Mouse (Mus musculus) CD4-positive, CD25-positive, alpha-beta regulatory T cell, adult 9 weeks (primary cell): Measurements from ENCODE around the gene Setd5. TPM values are rescaled to one million over a fixed set of nuclear protein-coding genes. Genes with fewer than 3 reads are reported as not detected.

Experiments
- polyA plus RNA-seq: library from polyadenylated mRNA; unstranded; fragments of 100-300 nt; shearing (Covaris generic); gene quantifications from one replicate; pipeline ENCODE4 v1.2.1, GENCODE M21; 2017

Gene Setd5
- polyA plus RNA-seq: 50.6 TPM

DNA sequence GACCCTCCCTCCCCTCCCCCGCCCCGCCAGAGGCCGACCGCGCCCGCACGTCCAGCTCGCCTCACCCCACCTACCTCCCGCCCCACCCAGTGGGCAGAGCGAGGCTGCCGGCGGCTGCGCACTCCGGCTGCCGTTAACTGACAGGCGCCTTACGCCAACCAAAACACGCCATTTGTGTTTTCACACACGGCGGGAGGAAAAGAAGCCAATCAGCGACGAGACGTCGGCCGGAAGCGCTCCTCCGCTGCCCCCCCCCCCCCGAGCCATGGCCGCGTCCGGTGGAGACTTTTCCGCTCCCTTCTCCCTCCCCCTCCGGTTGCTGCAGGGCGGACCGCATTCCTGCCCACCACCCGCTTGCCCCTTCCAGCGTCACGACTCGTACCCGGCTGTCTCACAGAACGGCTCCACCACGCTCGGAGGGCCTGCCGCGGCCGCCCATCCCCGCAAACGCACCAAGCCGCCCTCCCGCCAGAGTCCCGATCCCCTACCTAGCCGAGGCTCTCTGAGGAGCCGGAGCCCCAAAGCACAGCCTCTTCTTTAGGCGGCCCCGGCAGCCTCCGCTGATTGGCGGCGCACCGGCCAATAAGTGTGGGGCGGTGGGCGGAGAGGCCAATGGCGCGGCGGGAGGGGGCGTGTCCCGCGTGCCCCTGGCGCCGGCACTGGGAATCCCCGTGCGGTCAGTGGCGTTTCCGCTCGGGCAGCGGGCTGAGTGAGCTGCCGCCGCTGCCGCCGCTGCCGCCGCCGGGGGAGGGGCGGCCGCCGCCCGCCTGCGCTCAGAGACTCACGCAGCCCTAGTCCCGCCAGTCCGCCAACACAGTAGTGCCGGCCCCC is at the start of gene Setd5:
Gene Setd5 (plus strand): TSS at position 680 of the 831 bp plus-strand sequence.

DNA sequence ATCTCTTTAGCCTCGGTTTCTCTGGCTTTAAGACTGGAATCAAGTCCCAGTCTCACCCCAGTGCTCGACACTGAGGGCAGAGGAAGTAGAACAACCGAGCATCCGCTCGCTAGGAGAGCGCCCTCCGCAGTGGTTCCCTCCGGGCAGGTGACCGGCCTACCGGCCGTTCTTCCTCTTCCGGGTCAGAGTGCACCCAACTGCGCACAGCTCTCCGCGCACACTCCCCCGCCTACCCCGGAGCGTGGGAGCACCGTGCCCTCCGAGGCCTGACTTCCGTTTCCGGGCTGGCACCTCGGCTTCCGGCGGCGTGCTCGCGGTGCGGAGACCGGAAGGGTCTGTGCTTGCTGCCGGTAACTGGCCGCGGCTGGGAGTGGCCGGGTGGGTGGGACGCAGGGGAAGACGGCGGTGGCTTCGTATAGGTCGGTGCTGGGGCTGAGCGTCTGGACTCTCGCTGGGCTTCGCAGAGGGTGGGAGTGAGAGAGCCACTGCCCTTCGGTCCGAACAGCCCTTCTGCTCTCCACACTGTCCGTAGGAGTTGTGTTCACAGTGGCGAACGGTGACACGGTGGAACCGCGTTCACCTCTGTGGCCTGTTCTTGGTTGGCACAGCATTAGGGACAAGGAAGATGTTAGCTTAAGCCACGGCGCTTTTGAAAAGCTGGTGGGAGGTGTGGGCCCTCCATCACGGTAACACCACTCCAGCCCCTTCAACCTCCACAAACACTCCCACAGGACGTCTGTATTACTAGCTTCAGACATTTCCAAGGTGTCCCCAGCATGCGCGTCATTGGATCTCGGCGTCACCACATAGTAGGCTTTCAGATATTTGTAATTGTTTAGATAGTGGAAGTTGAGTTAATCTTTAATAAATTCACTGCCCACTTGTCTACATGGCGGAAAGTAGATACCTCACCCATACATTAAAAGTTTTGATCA is 30.9 kb upstream of the Setd5 start, which contains the start of gene Thumpd3:
Gene Thumpd3 (plus strand): TSS at position 185 of the 935 bp plus-strand sequence.

DNA sequence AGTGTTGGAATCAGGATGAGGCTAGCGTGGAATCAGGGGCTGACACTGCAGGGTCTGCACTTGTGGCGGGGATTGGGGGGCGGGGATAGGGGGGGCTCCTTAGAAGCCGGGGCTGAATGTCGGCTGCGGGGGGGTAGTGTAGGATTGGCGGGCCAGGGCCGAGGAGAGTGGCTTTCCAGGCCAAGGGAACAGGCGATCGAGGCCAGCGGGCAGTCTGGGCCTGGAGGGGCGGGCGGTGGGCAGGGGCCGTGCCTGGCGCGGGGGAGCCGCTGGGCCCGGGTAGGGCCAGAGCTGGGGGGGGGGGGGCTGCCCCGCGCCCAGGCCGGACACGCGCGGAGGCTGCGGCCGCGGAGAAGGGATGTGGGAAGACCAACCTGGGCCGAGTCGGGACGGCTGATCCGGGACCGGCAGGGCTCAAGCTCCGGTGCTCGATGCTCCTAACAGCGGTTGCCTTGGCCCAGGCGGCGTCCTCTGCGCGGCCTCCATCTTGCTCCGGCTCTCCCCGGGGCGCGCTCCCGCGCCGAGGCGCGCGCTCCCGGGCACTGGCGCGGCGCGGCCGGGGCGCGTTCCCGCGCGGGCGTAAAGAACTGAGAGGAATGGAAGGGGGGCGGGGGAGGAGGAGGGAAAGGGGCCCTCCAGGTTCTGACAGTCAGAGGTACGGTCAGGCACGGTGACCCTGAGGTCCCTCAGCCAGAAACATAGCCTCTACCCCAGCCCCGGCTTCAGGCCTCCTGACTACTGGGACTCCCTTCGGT is 117.9 kb downstream of the Setd5 start, which contains the start of gene Lhfpl4:
Gene Lhfpl4 (minus strand): TSS at position 544 of the 755 bp plus-strand sequence.

Other genes with a start within 250 kb of the Setd5 start
- 1.2 TPM for gene Srgap3, start 130.1 kb upstream of the Setd5 start, polyA plus RNA-seq
- 99.5 TPM for gene Thumpd3, start 31.1 kb upstream of the Setd5 start, polyA plus RNA-seq
- gene Lhfpl4, start 118.0 kb downstream of the Setd5 start, polyA plus RNA-seq: 0.21 TPM
- 19.5 TPM for gene Mtmr14, start 160.5 kb downstream of the Setd5 start, polyA plus RNA-seq
- not detected for gene Cpne9, start 204.9 kb downstream of the Setd5 start, polyA plus RNA-seq
- 37.0 TPM for gene Brpf1, start 229.8 kb downstream of the Setd5 start, polyA plus RNA-seq
- gene Ogg1, start 249.6 kb downstream of the Setd5 start, polyA plus RNA-seq: 14.3 TPM